Mouse (Mus musculus) mouse embryonic stem cell (cell line): ENCODE results near the gene Rbp7.
"Not testable (repeated sequence)": the region's sequence is repeated elsewhere in the genome, so short reads cannot be mapped to it uniquely, and the experiment has no call there.

Experiments
- in situ Hi-C, 2 experiments: fragments of 300-500 bp; cut with MboI; formaldehyde crosslinking; loops; 1 replicate in 1 of 2; 3 replicates in 1 of 2; pipeline ENCODE4 v1.14.3; 2019 to 2020; ENCODE audit warnings: low sequenced_read_pairs in 2 of 2, low pct_unique_long_range_greater_than_20kb in 1 of 2, mixed read lengths in 1 of 2; ENCODE audit not compliant: unreplicated experiment in 1 of 2

The Rbp7 gene

DNA sequence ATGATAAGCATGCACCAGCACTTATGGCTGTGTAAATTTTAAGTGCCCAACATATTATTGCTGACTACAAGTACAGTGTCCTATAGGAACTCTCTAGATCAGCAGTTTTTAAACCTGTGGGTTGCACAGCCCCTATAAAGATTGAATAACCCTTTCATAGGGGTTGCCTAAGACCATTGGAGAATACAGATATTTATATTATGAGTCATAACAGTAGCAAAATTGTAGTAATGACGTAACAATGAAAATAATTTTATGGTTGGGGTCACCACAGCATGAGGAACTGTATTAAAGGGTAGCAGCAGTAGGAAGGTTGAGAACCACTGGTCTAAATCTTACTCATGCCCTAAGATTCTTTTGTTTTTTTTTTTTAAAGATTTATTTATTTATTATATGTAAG is 4.6 kb upstream of the Rbp7 start:
- in situ Hi-C loops, result no loop called here

DNA sequence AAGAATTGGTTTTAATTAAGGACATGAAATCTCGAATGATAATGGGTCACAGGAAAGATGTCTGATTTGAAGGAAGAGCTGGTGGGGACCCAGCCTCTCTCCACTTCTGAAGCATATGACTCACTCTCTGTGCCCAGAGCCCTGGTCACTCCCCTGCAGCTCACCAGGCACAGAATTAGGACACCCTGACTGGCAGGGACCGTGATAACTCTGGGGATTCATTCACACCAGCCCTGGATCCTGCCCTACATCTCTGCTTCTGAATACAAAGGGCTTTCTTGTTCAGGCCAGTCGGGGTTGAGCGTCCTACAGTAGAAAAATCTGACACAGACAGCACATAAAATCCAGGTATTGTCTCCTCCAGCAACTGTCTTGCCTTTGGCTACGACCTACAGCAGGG is 3.7 kb upstream of the Rbp7 start:
- in situ Hi-C loops, result no loop called here

DNA sequence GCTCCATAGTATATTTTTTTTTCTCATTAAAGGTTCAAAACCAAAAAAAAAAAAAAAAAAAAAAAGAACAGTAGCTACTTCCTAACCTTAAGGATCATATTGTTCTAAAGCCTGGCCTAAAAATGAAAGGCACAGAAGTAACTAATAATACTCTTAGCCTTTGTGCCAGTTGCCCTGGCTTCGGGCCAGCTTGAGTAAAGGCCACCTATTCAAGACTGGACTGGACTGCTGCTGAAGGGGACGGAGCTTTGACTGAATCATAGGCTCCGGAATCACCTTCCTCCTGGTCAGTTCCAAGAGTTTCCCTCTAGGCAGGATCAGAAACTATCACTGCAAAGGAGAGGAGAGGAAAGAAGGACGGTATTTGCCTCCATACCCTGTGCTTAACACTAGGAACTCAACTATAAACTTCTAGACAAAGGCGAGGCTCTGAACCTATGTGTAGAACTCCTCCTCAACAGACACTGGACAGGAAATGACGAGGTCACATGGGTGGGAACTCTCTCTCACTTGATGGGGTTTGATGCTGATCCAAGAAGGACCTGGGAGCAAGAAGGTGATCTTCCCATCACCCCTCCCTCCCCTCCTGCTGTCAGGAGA is 3.2 kb upstream of the Rbp7 start:
- in situ Hi-C loops, result no loop called here

DNA sequence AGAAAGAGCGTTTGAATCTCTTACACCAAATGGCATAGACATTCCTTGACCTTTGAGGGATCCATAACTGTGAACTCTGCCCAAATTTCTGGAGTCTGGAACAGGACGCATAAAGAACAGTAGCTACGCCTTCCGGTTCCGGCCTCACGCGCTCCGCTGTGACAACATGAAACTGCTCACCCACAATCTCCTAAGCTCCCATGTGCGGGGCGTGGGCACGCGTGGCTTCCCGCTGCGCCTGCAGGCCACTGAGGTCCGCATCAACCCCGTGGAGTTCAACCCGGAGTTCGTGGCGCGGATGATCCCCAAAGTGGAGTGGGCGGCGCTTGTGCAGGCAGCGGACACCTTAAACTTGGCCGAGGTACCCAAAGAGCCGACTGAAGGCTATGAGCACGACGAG is 2.4 kb upstream of the Rbp7 start:
- in situ Hi-C loops, result not testable (repeated sequence)

DNA sequence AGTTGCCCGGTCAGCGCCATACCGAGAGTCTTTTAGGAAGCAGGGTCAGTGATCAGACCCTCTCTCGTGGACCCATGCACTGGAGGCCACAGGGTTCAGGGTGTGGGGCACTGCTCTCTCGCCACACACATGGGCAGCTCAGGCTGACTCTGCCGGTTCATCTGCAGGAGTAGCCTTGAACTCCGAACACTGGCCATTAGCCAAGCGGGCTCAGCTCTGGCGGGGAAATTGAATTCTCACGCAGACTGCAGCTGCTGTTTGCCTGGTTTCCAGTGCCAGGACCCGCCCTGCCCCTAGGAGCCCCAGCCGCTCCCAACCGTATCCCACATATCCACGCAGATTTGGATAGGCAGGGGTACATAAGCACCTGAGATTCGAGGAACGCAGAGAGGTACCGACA is 515 bp downstream of the Rbp7 start:
- in situ Hi-C loops, result loop anchor here in 1 of 2 experiments (5.0 kb wide), 1 partner anchor 93 kb away; no protein-coding TSS in a partner anchor

DNA sequence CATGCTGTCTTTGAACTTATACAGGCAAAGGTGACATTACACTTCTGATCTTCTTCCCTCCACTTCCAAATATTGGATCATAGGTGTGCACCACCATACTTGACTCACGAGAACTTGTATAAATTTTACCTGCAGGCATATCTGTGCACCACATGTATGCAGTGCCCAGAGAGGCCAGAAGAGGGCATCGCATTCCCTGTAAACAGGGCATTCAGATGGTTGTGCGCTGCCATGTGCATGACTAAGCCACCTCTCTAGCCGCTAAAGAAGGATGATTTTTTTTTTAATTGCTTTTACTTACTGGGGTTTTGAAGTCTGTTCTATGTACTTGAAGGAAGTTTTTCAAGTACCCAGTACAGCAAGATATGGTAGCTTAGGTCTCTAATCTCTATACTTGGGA is 1.1 kb downstream of the Rbp7 start:
- in situ Hi-C loops, result loop anchor here in 1 of 2 experiments (5.0 kb wide), 1 partner anchor 94 kb away; no protein-coding TSS in a partner anchor

DNA sequence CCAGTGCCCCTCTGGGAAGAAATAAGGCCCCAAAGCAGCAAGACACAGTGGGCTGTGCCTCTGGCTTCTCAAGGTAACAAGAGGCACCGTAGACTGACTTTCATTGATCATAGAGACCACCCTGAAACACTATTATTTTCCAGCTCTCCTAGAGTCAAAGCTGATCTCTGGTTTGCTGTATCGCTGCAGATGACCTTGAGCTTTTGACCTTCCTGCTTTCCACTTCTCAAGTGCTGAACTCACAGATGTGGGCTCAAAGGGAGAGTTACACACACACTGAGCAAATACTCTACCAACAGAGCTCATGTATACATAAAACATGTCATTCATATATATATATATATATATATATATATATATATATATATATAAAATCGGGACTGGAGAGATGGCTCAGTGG is 4.1 kb downstream of the Rbp7 start:
- in situ Hi-C loops, result loop anchor here in 1 of 2 experiments (5.0 kb wide), 1 partner anchor 97 kb away; no protein-coding TSS in a partner anchor

DNA sequence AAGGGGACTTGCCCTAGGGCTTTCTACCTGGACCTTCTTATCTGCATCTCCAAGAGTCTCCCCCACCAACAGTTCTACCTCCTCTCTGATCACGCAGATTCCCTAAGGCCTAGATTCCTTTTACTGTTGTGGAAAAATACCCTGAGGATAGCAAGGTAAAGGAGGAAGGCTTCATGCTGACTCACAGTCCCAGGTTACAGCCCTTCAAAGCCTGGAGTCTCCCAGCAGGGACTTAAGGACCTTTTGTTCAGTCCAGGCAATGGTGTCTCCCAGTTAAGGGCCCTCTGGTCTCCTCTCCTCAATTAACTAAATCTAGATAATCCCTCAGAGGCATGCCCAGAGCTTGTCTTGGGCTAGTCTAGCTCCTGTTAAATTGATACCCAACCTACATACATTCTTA is 8.5 kb downstream of the Rbp7 start:
- in situ Hi-C loops, result no loop called here

DNA sequence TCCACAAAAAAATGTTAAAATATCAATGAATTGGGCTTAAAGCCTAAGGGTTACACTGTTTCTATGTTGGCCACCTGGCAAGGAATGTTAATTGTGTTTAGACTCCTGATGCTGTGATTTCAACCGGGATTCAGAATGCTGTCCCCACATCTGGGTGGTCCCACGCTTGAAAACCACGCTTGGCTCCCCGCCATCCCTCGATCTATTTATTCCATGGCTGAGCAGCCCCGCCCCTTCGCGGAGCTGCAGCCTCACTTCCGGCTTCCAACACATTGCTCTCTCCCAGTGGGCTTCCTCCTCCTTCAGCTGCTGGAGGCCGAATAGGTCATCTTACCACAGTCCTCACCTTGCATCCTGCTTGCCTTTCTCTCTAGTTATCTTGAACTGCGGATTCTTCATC is 8.9 kb downstream of the Rbp7 start:
- in situ Hi-C loops, result no loop called here

DNA sequence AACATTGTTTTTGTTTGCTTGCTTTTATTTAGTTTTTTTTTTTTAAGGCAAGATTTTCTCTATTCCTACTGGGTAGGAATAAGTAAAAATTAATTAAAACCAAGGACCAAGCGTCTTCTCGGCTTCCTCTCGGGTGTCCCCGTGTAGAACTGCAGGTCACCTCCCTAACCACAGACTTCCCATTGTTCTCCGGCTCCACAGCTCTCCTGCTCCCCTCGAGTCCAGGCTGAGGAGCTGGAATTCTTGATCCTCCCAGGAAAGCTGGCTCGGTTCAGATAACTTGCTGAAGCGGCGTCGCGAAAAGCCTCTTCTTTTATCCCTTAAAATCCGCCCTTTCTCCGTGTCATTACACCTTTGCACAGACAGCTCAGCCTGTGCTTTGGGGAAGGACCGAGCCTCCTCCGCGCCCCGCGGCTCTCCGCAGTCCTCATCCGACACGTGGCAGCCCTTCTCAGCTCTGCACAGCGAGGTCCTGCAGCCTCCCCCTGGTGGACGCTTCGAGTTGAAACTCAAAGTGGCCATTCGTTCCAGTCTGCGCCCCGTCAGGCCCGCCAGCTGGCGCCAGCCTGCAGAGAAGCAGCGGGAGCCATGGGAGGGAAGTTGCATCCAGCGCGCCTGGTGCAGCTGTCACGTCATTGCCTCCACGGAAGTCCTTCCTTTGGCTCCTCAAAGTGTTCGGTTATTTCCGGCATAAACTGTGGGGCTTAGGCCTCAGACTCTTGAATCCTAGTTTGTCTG is 9.6 kb downstream of the Rbp7 start:
- in situ Hi-C loops, result no loop called here

DNA sequence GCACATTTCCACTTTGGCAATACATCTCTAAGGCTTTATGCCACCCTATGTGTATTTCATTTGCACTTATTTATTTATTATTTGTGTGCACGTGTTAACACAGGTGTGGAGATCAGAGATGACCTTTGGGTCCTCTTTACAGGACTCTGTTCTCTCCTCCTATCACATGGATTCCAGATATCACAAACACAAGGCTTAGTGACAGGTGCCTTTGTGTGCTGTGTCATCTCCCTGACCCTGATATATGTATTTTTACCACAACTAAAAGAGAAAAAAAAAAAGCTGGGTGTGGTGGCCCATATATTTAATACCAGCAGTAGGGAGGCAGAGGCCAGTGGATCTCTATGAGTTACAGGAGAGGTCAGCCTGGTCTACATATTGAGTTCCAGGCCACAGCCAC is 10.3 kb downstream of the Rbp7 start:
- in situ Hi-C loops, result no loop called here

DNA sequence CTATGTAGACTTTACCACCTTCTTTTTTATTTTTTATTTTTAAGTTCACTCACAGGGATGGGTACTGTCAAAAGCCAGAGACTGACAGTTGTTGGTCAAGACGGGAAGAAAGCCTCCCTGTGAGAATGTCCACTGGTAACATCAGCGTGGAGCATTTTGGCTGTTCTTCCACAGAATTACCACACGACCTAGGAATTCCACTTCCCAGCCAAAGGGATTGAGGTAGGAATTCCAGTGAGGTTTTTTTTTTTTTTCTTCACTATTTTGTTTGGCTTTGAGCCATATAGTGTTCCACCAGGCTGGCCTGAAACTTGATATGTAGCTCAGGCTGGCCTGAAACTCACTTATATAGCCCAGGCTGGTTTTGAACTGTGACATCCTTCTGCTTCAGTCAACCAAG is 12.3 kb downstream of the Rbp7 start:
- in situ Hi-C loops, result no loop called here

DNA sequence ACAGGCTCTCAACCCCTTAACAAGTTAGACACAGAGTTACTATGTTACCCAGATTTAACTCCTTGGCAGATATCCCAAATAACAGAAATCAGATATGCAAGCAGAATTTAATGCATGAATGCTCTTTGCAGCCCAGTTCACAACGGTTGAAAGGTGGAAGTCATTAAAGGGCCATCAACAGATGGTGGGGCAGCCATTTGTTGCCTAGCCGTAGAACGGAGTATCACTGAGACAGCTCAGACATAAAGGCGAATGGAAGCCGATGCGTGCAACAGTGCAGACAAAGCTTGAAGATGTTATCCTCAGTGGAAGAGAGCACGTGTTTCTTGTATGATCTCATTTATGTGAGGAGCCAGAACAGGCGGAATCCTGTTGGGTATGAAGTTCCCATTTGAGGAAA is 14.2 kb downstream of the Rbp7 start:
- in situ Hi-C loops, result no loop called here

DNA sequence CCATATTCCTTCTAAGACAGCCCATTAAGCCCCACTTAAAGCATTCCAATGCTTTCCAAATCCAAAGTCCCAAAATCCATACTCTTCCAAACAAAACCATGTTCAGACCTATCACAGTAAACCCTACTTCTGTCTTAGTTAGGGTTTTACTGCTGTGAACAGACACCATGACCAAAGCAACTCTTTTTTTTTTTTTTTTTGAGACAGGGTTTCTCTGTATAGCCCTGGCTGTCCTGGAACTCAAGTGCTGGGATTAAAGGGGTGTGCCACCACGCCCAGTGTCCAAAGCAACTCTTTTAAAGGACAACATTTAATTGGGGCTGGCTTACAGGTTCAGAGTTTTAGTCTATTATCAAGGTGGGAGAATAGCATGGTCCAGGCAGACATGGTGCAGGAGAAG is 22.9 kb downstream of the Rbp7 start:
- in situ Hi-C loops, result not testable (repeated sequence)

DNA sequence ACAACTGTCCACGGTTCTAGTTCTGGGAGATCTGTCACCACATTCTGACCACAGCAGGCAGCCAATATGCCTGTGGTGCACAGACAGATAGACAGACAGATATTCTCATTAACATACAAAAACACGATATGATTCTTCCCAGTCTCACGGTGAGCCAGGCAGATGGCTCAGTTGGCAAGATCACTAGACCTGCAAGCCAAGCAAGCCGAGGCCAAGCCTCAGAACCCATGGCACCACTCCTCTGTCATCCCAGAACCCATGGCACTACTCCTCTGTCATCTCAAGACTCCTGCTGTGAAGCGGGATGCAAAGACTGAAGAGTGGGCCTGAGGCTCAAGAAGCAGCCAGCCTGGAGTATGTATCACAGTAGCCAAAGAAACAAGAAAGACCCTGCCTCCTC is 25.2 kb downstream of the Rbp7 start:
- in situ Hi-C loops, result no loop called here

DNA sequence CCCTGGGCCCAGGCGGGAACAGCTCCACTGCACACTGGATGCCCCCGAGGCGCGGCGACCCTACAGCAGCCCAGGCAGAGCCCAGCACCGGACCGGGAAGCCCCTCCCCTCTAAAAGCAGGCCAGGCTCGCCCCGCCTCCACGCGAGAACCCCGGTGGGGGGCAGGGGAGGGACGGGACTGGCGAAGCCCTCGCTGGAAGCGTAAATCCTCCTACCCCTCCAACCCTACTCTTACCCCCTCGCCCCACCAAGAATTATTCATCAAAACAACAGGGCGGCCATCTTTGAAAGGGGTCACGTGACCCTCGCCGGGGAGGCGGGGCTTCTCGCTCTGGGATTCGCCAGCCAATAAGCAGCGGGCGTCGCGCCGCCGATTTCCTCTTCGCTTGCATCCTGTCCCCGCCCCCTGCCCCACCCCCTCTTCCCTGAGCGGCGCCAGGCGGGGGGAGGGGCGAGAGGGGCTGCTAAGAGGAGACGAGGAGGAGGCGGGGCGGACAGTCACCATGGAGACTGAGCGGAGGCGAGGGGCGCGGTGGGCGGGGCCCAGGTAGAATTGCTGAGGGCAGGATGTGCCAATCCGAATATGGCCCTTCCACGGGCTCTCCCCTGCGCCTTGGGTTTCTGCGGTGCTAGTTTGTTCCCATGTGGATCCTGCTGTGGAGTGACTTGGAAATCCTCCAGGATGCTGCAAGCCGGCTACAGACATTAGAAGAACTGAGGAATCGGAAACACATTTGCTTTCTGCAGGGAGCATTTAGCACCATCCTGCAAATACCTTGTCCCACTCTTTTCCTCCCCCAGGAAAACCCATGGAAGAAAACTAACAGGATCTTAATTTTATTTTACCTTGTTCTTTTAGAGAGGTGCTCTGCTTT is 28.2 kb downstream of the Rbp7 start, which contains the start of gene Ube4b:
Gene Ube4b, minus strand, starts transcription at position 425 of the 875 bp plus-strand sequence.
- in situ Hi-C loops, result no loop called here

DNA sequence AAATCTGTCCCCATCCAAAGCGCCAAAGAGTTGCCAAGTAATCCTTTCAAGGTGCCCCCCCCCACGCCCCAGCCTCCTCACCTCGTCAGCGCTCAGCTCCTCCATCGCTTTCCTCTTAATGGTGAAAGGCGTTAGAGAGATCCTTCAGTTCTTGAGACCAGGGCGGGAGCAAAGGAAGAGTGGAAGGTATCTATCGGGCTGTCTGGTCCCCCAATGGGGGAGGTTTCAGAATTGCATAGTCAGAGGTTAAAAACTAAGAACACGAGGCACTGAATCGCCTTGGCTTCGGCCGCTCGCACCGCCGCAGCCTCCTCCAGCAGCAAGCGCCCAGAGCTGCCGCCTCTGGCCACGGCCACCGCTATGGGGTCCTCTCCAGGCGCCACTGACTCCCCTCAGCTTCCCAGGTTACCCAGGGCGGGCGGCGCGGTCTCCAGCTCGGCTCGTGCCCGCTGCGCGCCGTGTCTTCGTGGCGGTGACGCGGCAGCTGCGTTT is 28.9 kb downstream of the Rbp7 start:
- in situ Hi-C loops, result no loop called here

DNA sequence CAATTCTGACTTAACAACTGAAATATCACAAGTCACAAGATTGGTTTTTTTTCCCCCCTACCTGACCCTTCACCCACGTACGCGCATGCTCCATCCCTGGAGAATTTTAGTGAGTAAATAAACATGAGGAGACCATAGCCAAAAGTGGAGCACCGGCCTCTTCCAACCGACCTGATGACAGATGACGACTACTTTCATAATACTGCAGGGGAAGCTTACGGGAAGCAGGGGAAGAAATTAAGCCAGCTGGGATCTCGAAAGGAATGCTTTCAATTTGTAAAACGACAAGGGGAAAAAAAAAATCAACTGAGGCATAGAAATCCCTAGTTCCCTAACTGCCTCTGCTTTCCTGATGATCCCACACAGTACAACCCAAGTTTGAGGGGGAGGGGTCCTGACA is 30.0 kb downstream of the Rbp7 start:
- in situ Hi-C loops, result no loop called here

DNA sequence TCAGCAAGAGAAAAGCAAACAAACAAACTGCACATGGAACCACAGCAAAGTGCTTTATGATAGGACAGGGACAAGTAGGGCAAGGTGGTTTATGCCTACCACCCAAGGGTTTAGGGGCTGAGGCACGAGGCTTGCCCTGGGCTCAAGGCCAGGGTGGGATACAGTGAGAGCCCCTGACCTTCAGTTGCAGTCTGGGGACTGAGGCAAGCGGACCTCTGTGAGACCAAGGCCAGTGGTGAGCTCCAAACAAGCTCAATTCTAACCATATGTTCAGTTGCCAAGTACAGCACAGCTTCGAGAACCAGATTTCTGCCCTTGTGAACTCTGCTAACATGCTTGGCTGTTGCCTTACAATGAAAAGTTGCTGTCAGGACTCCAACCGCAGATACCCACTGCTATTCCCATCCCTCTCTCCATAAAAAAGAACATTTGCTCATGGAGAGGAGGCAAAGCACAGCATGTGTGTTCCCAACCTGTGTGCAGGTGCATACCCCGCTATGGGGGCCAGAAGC is 36.9 kb downstream of the Rbp7 start:
- in situ Hi-C loops, result no loop called here
